Mouse (Mus musculus) liver, postnatal 0 days (tissue): ENCODE measurements around the gene Gm17374. TPM values are rescaled to one million over a fixed set of nuclear protein-coding genes. Genes with fewer than 3 reads are reported as not detected.
A peak's percentile ranks its signal among the peaks of the same experiment; 100 is the strongest.
"Not testable (repeated sequence)": the region's sequence is repeated elsewhere in the genome, so short reads cannot be mapped to it uniquely, and the experiment has no call there.

Experiments
- ATAC-seq: fragments of 200-750 bp; cut with Nextera tagmentation; 2 replicates; pipeline ENCODE4 v1.8.0; 2017; ENCODE audit warnings: mild to moderate bottlenecking, moderate library complexity
- DNase-seq: peaks from one replicate; pipeline ENCODE4 v3.0.0-alpha.2; 2016
- H3K27ac ChIP-seq: fragments of 300-500 bp; sonication (generic); 2 replicates; pipeline ENCODE4 v1.5.1; 2014; ENCODE audit warnings: antibody characterized with exemption, moderate library complexity, mild to moderate bottlenecking, low read depth
- H3K27me3 ChIP-seq: fragments of 300-500 bp; sonication (generic); 2 replicates; pipeline ENCODE4 v1.6.1; 2014; ENCODE audit warnings: low read length, control low read depth, mixed read lengths; ENCODE audit not compliant: insufficient read depth
- H3K36me3 ChIP-seq: fragments of 300-500 bp; sonication (generic); replicated peaks from 2 replicates; pipeline ENCODE4 v1.6.1; 2014; ENCODE audit warnings: mild to moderate bottlenecking, control low read depth, low read length, moderate library complexity, mixed read lengths; ENCODE audit not compliant: insufficient read depth
- H3K4me1 ChIP-seq: fragments of 300-500 bp; sonication (generic); 2 replicates; pipeline ENCODE4 v1.6.1; 2014; ENCODE audit warnings: antibody characterized with exemption, mild to moderate bottlenecking, control low read depth; ENCODE audit not compliant: insufficient read depth
- H3K4me2 ChIP-seq: fragments of 300-500 bp; sonication (generic); 2 replicates; pipeline ENCODE4 v1.6.1; 2014; ENCODE audit warnings: low read depth, mild to moderate bottlenecking, low read length, moderate library complexity, mixed read lengths
- H3K4me3 ChIP-seq: fragments of 300-500 bp; sonication (generic); 2 replicates; pipeline ENCODE4 v1.5.1; 2014; ENCODE audit warnings: low read depth, low read length
- H3K9ac ChIP-seq: fragments of 300-500 bp; sonication (generic); replicated peaks from 2 replicates; pipeline ENCODE4 v1.6.1; 2014; ENCODE audit warnings: mild to moderate bottlenecking, moderate library complexity
- H3K9me3 ChIP-seq: fragments of 300-500 bp; sonication (generic); 2 replicates; pipeline ENCODE4 v1.6.1; 2016; ENCODE audit warnings: mild to moderate bottlenecking, control low read depth, low read length, mixed read lengths
- CTCF ChIP-seq: sonication (generic); IDR thresholded peaks from 2 replicates; pipeline ENCODE4 v1.5.1; 2016; ENCODE audit warnings: antibody characterized with exemption, low read depth
- EP300 ChIP-seq: IDR thresholded peaks from 2 replicates; pipeline ENCODE4 v1.6.1; 2016; ENCODE audit warnings: antibody characterized with exemption, low read depth, mild to moderate bottlenecking
- WGBS: fragments of 180-500 bp; shearing (Covaris S2); extraction: QIAGEN DNeasy Blood & Tissue Kit; methylation state at CpG from one replicate; pipeline ENCODE4 v1.1.7; 2014; ENCODE audit not compliant: insufficient replicate concordance; 5-methylcytosine and 5-hydroxymethylcytosine counted together
- polyA plus RNA-seq: library from polyadenylated mRNA; unstranded; fragments of >200 nt; fragmentation: Nextera tagmentation; extraction: Ambion mirVana; gene quantifications from 2 replicates; pipeline ENCODE4 v1.2.1, GENCODE M21; 2015

Gene Gm17374
- polyA plus RNA-seq: not detected in 2 replicates

- not testable (repeated sequence) for H3K9me3 ChIP-seq, H3K4me3 ChIP-seq, H3K9ac ChIP-seq, H3K27ac ChIP-seq, ATAC-seq, H3K4me1 ChIP-seq, H3K4me2 ChIP-seq, H3K27me3 ChIP-seq, DNase-seq
- H3K36me3 ChIP-seq: peaks cover 29% of the 10 kb centered on the region
- WGBS: 81% methylated on average over 4 of the region's 4 CpGs
These were observed at the start of gene Gm17374 for GRCm38 (mm10) chr2:140151743-140152142. Gene Gm17374, plus strand, starts transcription at chr2:140152043.

- H3K4me1 ChIP-seq: no peaks in the 10 kb centered on the region
- ATAC-seq: no peak
- H3K9ac ChIP-seq: no peak overlapping the region
- H3K4me3 ChIP-seq: no peak overlapping the region
- H3K9me3 ChIP-seq: no peaks in the 10 kb centered on the region
- no peak for TF ChIP-seq CTCF
- H3K27ac ChIP-seq: no peak overlapping the region
- no peaks in the 10 kb centered on the region for H3K36me3 ChIP-seq
- DNase-seq: no peak
- H3K4me2 ChIP-seq: no peak overlapping the region
- 47% methylated on average over 3 of the region's 3 CpGs for WGBS
- no peaks in the 10 kb centered on the region for H3K27me3 ChIP-seq
These were observed 46.9 kb upstream of the Gm17374 start for GRCm38 (mm10) chr2:140104951-140105350.

- H3K4me3 ChIP-seq: no peak overlapping the region
- no peak for TF ChIP-seq CTCF
- no peaks in the 10 kb centered on the region for H3K36me3 ChIP-seq
- no peak overlapping the region for H3K27ac ChIP-seq
- no peaks in the 10 kb centered on the region for H3K4me1 ChIP-seq
- no peak for DNase-seq
- H3K4me2 ChIP-seq: no peak overlapping the region
- H3K9ac ChIP-seq: no peak overlapping the region
- no peaks in the 10 kb centered on the region for H3K9me3 ChIP-seq
- H3K27me3 ChIP-seq: no peaks in the 10 kb centered on the region
- WGBS: 77% methylated on average over 4 of the region's 4 CpGs
- no peak for ATAC-seq
These were observed 44.2 kb upstream of the Gm17374 start for GRCm38 (mm10) chr2:140107641-140108040.

GRCm38 (mm10) chr2:140108945-140109344, 42.9 kb upstream of the Gm17374 start:
- no peaks in the 10 kb centered on the region for H3K9me3 ChIP-seq
- H3K4me2 ChIP-seq: no peak overlapping the region
- no peak for ATAC-seq
- H3K36me3 ChIP-seq: no peaks in the 10 kb centered on the region
- H3K4me3 ChIP-seq: no peak overlapping the region
- 24% methylated on average over 1 of the region's 1 CpGs for WGBS
- TF ChIP-seq EP300 (no peak), CTCF (no peak)
- DNase-seq: no peak
- H3K27me3 ChIP-seq: no peaks in the 10 kb centered on the region
- H3K27ac ChIP-seq: no peak overlapping the region
- H3K4me1 ChIP-seq: no peaks in the 10 kb centered on the region
- H3K9ac ChIP-seq: no peak overlapping the region

GRCm38 (mm10) chr2:140113851-140114250, 38.0 kb upstream of the Gm17374 start:
- no peaks in the 10 kb centered on the region for H3K27me3 ChIP-seq
- H3K36me3 ChIP-seq: no peaks in the 10 kb centered on the region
- no peak overlapping the region for H3K4me2 ChIP-seq
- H3K4me3 ChIP-seq: no peak overlapping the region
- WGBS: 75% methylated on average over 8 of the region's 8 CpGs
- H3K9me3 ChIP-seq: no peaks in the 10 kb centered on the region
- ATAC-seq (no peak), DNase-seq (no peak)
- no peak overlapping the region for H3K9ac ChIP-seq
- TF ChIP-seq CTCF (no peak), EP300 (no peak)
- no peak overlapping the region for H3K27ac ChIP-seq
- no peaks in the 10 kb centered on the region for H3K4me1 ChIP-seq

- H3K36me3 ChIP-seq: peaks cover 46% of the 10 kb centered on the region
- no peak overlapping the region for H3K4me2 ChIP-seq
- ATAC-seq (no peak), DNase-seq (no peak)
- no peak overlapping the region for H3K9ac ChIP-seq
- no peak overlapping the region for H3K27ac ChIP-seq
- TF ChIP-seq EP300 (no peak), CTCF (peak; percentile 36)
- no peaks in the 10 kb centered on the region for H3K27me3 ChIP-seq
- H3K4me1 ChIP-seq: no peaks in the 10 kb centered on the region
- no peaks in the 10 kb centered on the region for H3K9me3 ChIP-seq
- no peak overlapping the region for H3K4me3 ChIP-seq
- 90% methylated on average over 2 of the region's 2 CpGs for WGBS
These were observed 26.3 kb upstream of the Gm17374 start for GRCm38 (mm10) chr2:140125516-140125915.

- TF ChIP-seq EP300: no peak
- peak; percentile 56 for TF ChIP-seq CTCF
- Histone ChIP-seq H3K4me2 (no peak overlapping the region), H3K27ac (no peak overlapping the region), H3K27me3 (no peaks in the 10 kb centered on the region), H3K4me3 (no peak overlapping the region), H3K4me1 (0 out of 2 replicates have a peak, but pooled peaks cover 3% of the 10 kb centered on the region), H3K9me3 (no peaks in the 10 kb centered on the region), H3K9ac (no peak overlapping the region), H3K36me3 (peaks cover 28% of the 10 kb centered on the region)
- 76% methylated on average over 3 of the region's 3 CpGs for WGBS
- ATAC-seq (no peak), DNase-seq (no peak)
These were observed 7.4 kb downstream of the Gm17374 start for GRCm38 (mm10) chr2:140159186-140159730.
